10 mouse cellular contexts compared by ENCODE assay signal in genomic region chr6:128584070-128584660, GRCm38 (mm10). TPM values are rescaled to one million over a fixed set of nuclear protein-coding genes. Genes with fewer than 3 reads are reported as not detected.
A peak's percentile ranks its signal among the peaks of the same experiment; 100 is the strongest.
DNase-seq lines count a peak whose midpoint lies in the region; ATAC-seq and TF ChIP-seq lines count a peak whose summit lies in the region.
"Had no signal": no experiment of that assay in that cellular context is flagged by ENCODE, and none has a peak within 500 bp of the region (broad histone marks: within the 10 kb centered on the region; RNA-seq: fewer than 3 reads in every experiment).

No protein-coding gene starts in this region.

- no peak for TF ChIP-seq POLR2A in CH12.LX (IDR thresholded peaks at IDR 0.05; ENCODE audit: low read depth, low read length)

- H3K27me3 ChIP-seq in CH12.LX (replicated peaks), result no peaks in the 10 kb centered on the region
- no peaks in the 10 kb centered on the region for H3K27me3 ChIP-seq in embryonic facial prominence, embryonic 14.5 days (replicated peaks; ENCODE audit: control insufficient read depth, insufficient read depth, low read length)
- H3K27me3 ChIP-seq in lung, embryonic 15.5 days, result no peaks in the 10 kb centered on the region

- no peaks in the 10 kb centered on the region for H3K79me2 ChIP-seq in CH12.LX (replicated peaks; ENCODE audit: control insufficient read depth, extremely low read depth, insufficient read depth, poor library complexity, severe bottlenecking)

- DNase-seq in gastrocnemius, postnatal 14 days, result peak; percentile 11
- DNase-seq in gastrocnemius, postnatal 25 days, result no peak
- DNase-seq in CH12.LX (ENCODE audit: extremely low read depth), result peak; percentile 26
- peak; percentile 36 for DNase-seq in embryonic facial prominence, embryonic 14.5 days (ENCODE audit: low spot score)
- DNase-seq in yolk sac, embryonic 10.5 days (ENCODE audit: low spot score), result peak; percentile 70
- DNase-seq in left cerebral cortex, adult 18-20 months (ENCODE audit: low spot score in 2 of 2), result no peak

- H3K36me3 ChIP-seq in CH12.LX (replicated peaks in 1 of 2; ENCODE audit: control insufficient read depth in 1 of 2, insufficient read depth in 1 of 2, low read length in 1 of 2), result no peaks in the 10 kb centered on the region
- H3K36me3 ChIP-seq in embryonic facial prominence, embryonic 14.5 days (ENCODE audit: control insufficient read depth, insufficient read depth, low read length), result no peaks in the 10 kb centered on the region
- H3K36me3 ChIP-seq in lung, embryonic 15.5 days, result no peaks in the 10 kb centered on the region
- H3K36me3 ChIP-seq: G1E had no signal

- no peak overlapping the region for H3K4me3 ChIP-seq in CH12.LX (replicated peaks in 1 of 3; ENCODE audit: low read depth in 2 of 3, low read length in 2 of 3, poor library complexity in 1 of 3)
- no peak overlapping the region for H3K4me3 ChIP-seq in embryonic facial prominence, embryonic 14.5 days (ENCODE audit: low read depth, low read length)
- H3K4me3 ChIP-seq in lung, embryonic 15.5 days, result no peak overlapping the region
- H3K4me3 ChIP-seq: erythroblast, embryonic 14.5 days had no signal

- peak overlapping the region; percentile 47; the same call in 1 of the 2 replicates for H3K9ac ChIP-seq in CH12.LX (ENCODE audit: insufficient read depth, low read depth)
- H3K9ac ChIP-seq in embryonic facial prominence, embryonic 14.5 days (ENCODE audit: low read depth, low read length), result no peak overlapping the region; the same call in 1 of the 2 replicates
- no peak overlapping the region for H3K9ac ChIP-seq in lung, embryonic 15.5 days

- no peak overlapping the region for H3K27ac ChIP-seq in CH12.LX (ENCODE audit: insufficient read depth, low read depth)
- no peak overlapping the region for H3K27ac ChIP-seq in embryonic facial prominence, embryonic 14.5 days (replicated peaks; ENCODE audit: low read depth, low read length)
- H3K27ac ChIP-seq in lung, embryonic 15.5 days, result no peak overlapping the region

- peak overlapping the region; percentile 58 for H3K4me2 ChIP-seq in CH12.LX (ENCODE audit: insufficient read depth, low read depth, poor library complexity, severe bottlenecking)
- H3K4me2 ChIP-seq in embryonic facial prominence, embryonic 14.5 days (ENCODE audit: low read depth, low read length), result no peak overlapping the region
- H3K4me2 ChIP-seq in lung, embryonic 15.5 days, result peak overlapping the region; percentile 21

- in situ Hi-C loops in CH12.LX (cut with MboI; ENCODE audit: low pct_ligation_motif_present, low pct_unique_long_range_greater_than_20kb, low sequenced_read_pairs), result no loop called here

- no peak for ATAC-seq in embryonic facial prominence, embryonic 14.5 days (ENCODE audit: low read depth)
- ATAC-seq in lung, embryonic 15.5 days (ENCODE audit: borderline replicate concordance, extremely low read depth, low FRiP score, low TSS enrichment), result no peak
- ATAC-seq in CD4-positive, CD25-positive, alpha-beta regulatory T cell, adult 4 months, result no peak

- peak; percentile 12 to 75; a peak in 2 of 4 replicates for TF ChIP-seq CTCF in CH12.LX (conservative IDR thresholded peaks at IDR 0.05 in 1 of 2, IDR thresholded peaks at IDR 0.05 in 1 of 2; ENCODE audit: low read depth in 2 of 2, low read length in 2 of 2)

- H3K9me3 ChIP-seq in CH12.LX (replicated peaks; ENCODE audit: low read length), result no peaks in the 10 kb centered on the region
- no peaks in the 10 kb centered on the region for H3K9me3 ChIP-seq in embryonic facial prominence, embryonic 14.5 days (ENCODE audit: control insufficient read depth, low read length)
- no peaks in the 10 kb centered on the region for H3K9me3 ChIP-seq in lung, embryonic 15.5 days

- 22% methylated on average over 10 of the region's 10 CpGs for WGBS in embryonic facial prominence, embryonic 14.5 days
- WGBS in lung, embryonic 15.5 days, result 21% methylated on average over 10 of the region's 10 CpGs

- TF ChIP-seq RAD21 in CH12.LX (IDR thresholded peaks at IDR 0.05; ENCODE audit: low read depth, low read length), result peak; percentile 52

- intact Hi-C loops in gastrocnemius, postnatal 14 days (cut with DNase I; ENCODE audit: low total_unique reads), result no loop called here

- dilution Hi-C loops in CH12.LX (cut with MboI; ENCODE audit: extremely low pct_ligation_motif_present, extremely low pct_unique_long_range_greater_than_20kb, low sequenced_read_pairs), result no loop called here

- TF ChIP-seq EP300 in CH12.LX (IDR thresholded peaks at IDR 0.05; ENCODE audit: low read length), result no peak

- peaks cover 6 to 7% of the 10 kb centered on the region in 2 experiments; a peak in 3 of 4 replicates for H3K4me1 ChIP-seq in CH12.LX (ENCODE audit: control insufficient read depth in 1 of 2, insufficient read depth in 2 of 2)
- no peaks in the 10 kb centered on the region for H3K4me1 ChIP-seq in embryonic facial prominence, embryonic 14.5 days (ENCODE audit: control insufficient read depth, insufficient read depth, low read length)
- 0 out of 2 replicates have a peak, but pooled peaks cover under 1% of the 10 kb centered on the region for H3K4me1 ChIP-seq in lung, embryonic 15.5 days

TF ChIP-seq in CH12.LX, 34 proteins besides CTCF, POLR2A, EP300 and RAD21:
- peak; percentile 67 for TF ChIP-seq SMC3 (IDR thresholded peaks at IDR 0.05; ENCODE audit: low read depth, low read length)
- TF ChIP-seq HCFC1 (IDR thresholded peaks at IDR 0.05; ENCODE audit: low read depth, low read length), result no peak
- TF ChIP-seq MAZ (IDR thresholded peaks at IDR 0.05; ENCODE audit: low read depth, low read length), result no peak
- no peak for TF ChIP-seq KAT2A (IDR thresholded peaks at IDR 0.05; ENCODE audit: insufficient replicate concordance, low read length)
- TF ChIP-seq MEF2A (IDR thresholded peaks at IDR 0.05; ENCODE audit: borderline replicate concordance, low read depth, low read length), result no peak
- TF ChIP-seq CHD2 (IDR thresholded peaks at IDR 0.05; ENCODE audit: low read length), result peak; percentile 71
- TF ChIP-seq USF2 (conservative IDR thresholded peaks at IDR 0.05; ENCODE audit: low read depth, low read length), result no peak
- no peak for TF ChIP-seq MYC (IDR thresholded peaks at IDR 0.05; ENCODE audit: low read depth, low read length)
- TF ChIP-seq MAFK (IDR thresholded peaks at IDR 0.05; ENCODE audit: insufficient replicate concordance, low read length), result no peak
- no peak for TF ChIP-seq NRF1 (IDR thresholded peaks at IDR 0.05; ENCODE audit: low read depth, low read length)
- no peak for TF ChIP-seq ZKSCAN1 (IDR thresholded peaks at IDR 0.05; ENCODE audit: borderline replicate concordance, low read depth, low read length)
- TF ChIP-seq NELFE (IDR thresholded peaks at IDR 0.05; ENCODE audit: low read depth, low read length), result no peak

RNA-seq across cellular contexts. Expression of gene A2ml1, which starts 2.8 kb away (rescaled TPM):
- total RNA-seq in gastrocnemius, postnatal 14 days (2021), result not detected
- not detected for total RNA-seq in gastrocnemius, postnatal 25 days (2021)
- total RNA-seq in CH12.LX (2012; rRNA removed), result not detected in 2 replicates
- total RNA-seq in CH12.LX (2014; rRNA removed), result not detected in 2 replicates
- polyA plus RNA-seq in CH12.LX (2012; ENCODE audit: insufficient read length, low read depth), result not detected in 2 replicates
- 3.7 and 4.8 TPM in 2 replicates for polyA plus RNA-seq in embryonic facial prominence, embryonic 14.5 days (2014; fragmentation: Nextera tagmentation; extraction: Ambion mirVana)
- polyA plus RNA-seq in lung, embryonic 15.5 days (2015; fragmentation: Nextera tagmentation; extraction: Ambion mirVana), result 2.4 and 2.8 TPM in 2 replicates
- 10 to 100 TPM; 10.3 to 11.6 TPM for total RNA-seq in left cerebral cortex, adult 18-20 months (2021)
- not detected for polyA plus RNA-seq in CD4-positive, CD25-positive, alpha-beta regulatory T cell, adult 4 months (2017; shearing (Covaris generic))
- polyA plus RNA-seq: erythroblast, embryonic 14.5 days; G1E had no signal

RNA-seq across cellular contexts. Expression of gene Klrb1a, which starts 39.2 kb away (rescaled TPM):
- total RNA-seq in gastrocnemius, postnatal 14 days (2021), result not detected
- total RNA-seq in gastrocnemius, postnatal 25 days (2021), result not detected
- total RNA-seq in CH12.LX (2012; rRNA removed), result not detected in 2 replicates
- total RNA-seq in CH12.LX (2014; rRNA removed), result not detected in 2 replicates
- not detected in 2 replicates for polyA plus RNA-seq in CH12.LX (2012; ENCODE audit: insufficient read length, low read depth)
- polyA plus RNA-seq in embryonic facial prominence, embryonic 14.5 days (2014; fragmentation: Nextera tagmentation; extraction: Ambion mirVana), result not detected in 2 replicates
- not detected in 2 replicates for polyA plus RNA-seq in lung, embryonic 15.5 days (2015; fragmentation: Nextera tagmentation; extraction: Ambion mirVana)
- total RNA-seq in left cerebral cortex, adult 18-20 months (2021), result not detected
- polyA plus RNA-seq in CD4-positive, CD25-positive, alpha-beta regulatory T cell, adult 4 months (2017; shearing (Covaris generic)), result not detected
- polyA plus RNA-seq: erythroblast, embryonic 14.5 days; G1E had no signal

RNA-seq across cellular contexts. Expression of gene Pzp, which starts 57.6 kb away (rescaled TPM):
- total RNA-seq in gastrocnemius, postnatal 14 days (2021), result not detected
- not detected for total RNA-seq in gastrocnemius, postnatal 25 days (2021)
- total RNA-seq in CH12.LX (2012; rRNA removed) (not detected in 2 replicates), CH12.LX (2014; rRNA removed) (not detected in 2 replicates)
- polyA plus RNA-seq in CH12.LX (2012; ENCODE audit: insufficient read length, low read depth), result not detected in 2 replicates
- polyA plus RNA-seq in embryonic facial prominence, embryonic 14.5 days (2014; fragmentation: Nextera tagmentation; extraction: Ambion mirVana), result 0.46 TPM in 1 of 2 replicates, not detected in the other
- 0.25 and 2.0 TPM in 2 replicates for polyA plus RNA-seq in lung, embryonic 15.5 days (2015; fragmentation: Nextera tagmentation; extraction: Ambion mirVana)
- not detected for total RNA-seq in left cerebral cortex, adult 18-20 months (2021)
- under 1 TPM in 1 of 2 experiments, not detected in 1; 0.27 TPM for polyA plus RNA-seq in CD4-positive, CD25-positive, alpha-beta regulatory T cell, adult 4 months (2017; shearing (Covaris generic))
- polyA plus RNA-seq: G1E had no signal

Comparison
In these comparisons a context has a peak if more than half of its experiments do, and no peak if none do; other contexts are left out.
1. DNase-seq: peak in gastrocnemius, postnatal 14 days (single experiment), CH12.LX (single experiment), embryonic facial prominence, embryonic 14.5 days (single experiment) and yolk sac, embryonic 10.5 days (single experiment); none in gastrocnemius, postnatal 25 days (single experiment) and left cerebral cortex, adult 18-20 months (0 of 2).
2. RNA of gene A2ml1, which starts 2.8 kb away (total RNA-seq): 10.3 to 11.6 TPM in left cerebral cortex, adult 18-20 months; not detected in gastrocnemius, postnatal 14 days, not detected in gastrocnemius, postnatal 25 days and not detected in CH12.LX; every median in the first group is over 10 times any median in the second.